Mouse (Mus musculus) cerebellum, adult 2 months (tissue): ENCODE measurements around the gene Spen. TPM values are rescaled to one million over a fixed set of nuclear protein-coding genes. Genes with fewer than 3 reads are reported as not detected.
A peak's percentile ranks its signal among the peaks of the same experiment; 100 is the strongest.

Experiments used
- DNase-seq, 2 experiments: peaks; one replicate each; pipeline ENCODE4 v3.0.0; 2021
- H3K27ac ChIP-seq: fragments of 200-500 bp; 2 replicates; pipeline ENCODE4 v1.5.1; 2012; ENCODE audit warnings: low read length, control low read depth, inconsistent platforms; ENCODE audit not compliant: insufficient read depth
- H3K27me3 ChIP-seq: fragments of 200-500 bp; 2 replicates; pipeline ENCODE4 v1.6.1; 2012; ENCODE audit warnings: inconsistent platforms, mild to moderate bottlenecking, low read length, moderate library complexity; ENCODE audit not compliant: control insufficient read depth, insufficient read depth
- H3K4me1 ChIP-seq: fragments of 200-500 bp; 2 replicates; pipeline ENCODE4 v1.6.1; 2011; ENCODE audit warnings: low read length; ENCODE audit not compliant: control insufficient read depth, insufficient read depth
- H3K4me3 ChIP-seq: fragments of 200-500 bp; replicated peaks from 2 replicates; pipeline ENCODE3; 2011; ENCODE audit warnings: mild to moderate bottlenecking, low read depth, low read length, control low read depth; ENCODE audit not compliant: insufficient read depth
- CTCF ChIP-seq: fragments of 200-500 bp; IDR thresholded peaks from 2 replicates; pipeline ENCODE4 v1.5.1; 2011; ENCODE audit warnings: low read depth, mild to moderate bottlenecking, control low read depth, low read length, moderate library complexity, borderline replicate concordance; ENCODE audit not compliant: insufficient read depth
- POLR2A ChIP-seq: fragments of 200-500 bp; IDR thresholded peaks from 2 replicates; pipeline ENCODE4 v1.6.1; 2011; ENCODE audit warnings: low read length, control low read depth, borderline replicate concordance; ENCODE audit not compliant: insufficient read depth
- WGBS: fragments of 180-500 bp; shearing (Covaris S2); methylation state at CpG from one replicate; pipeline ENCODE4 v1.1.7; 2018; 5-methylcytosine and 5-hydroxymethylcytosine counted together
- polyA plus RNA-seq: library from polyadenylated mRNA; depleted of rRNA; stranded (reverse); fragments of >200 nt; gene quantifications from 2 replicates; pipeline ENCODE4 v1.2.3, GENCODE M21; 2012

The Spen gene
- polyA plus RNA-seq, 1 experiment = 16.6 TPM

- Histone ChIP-seq H3K27me3 (no peaks in the 10 kb centered on the region), H3K4me1 (peaks cover 3% of the 10 kb centered on the region), H3K4me3 (no peak overlapping the region), H3K27ac (no peak overlapping the region)
- no peak for DNase-seq
- WGBS = 32% methylated on average over 6 of the region's 6 CpGs
- TF ChIP-seq CTCF = no peak
- no peak for TF ChIP-seq POLR2A
These were observed 13.7 kb downstream of the Spen start for GRCm38 (mm10) chr4:141524658-141525057.

GRCm38 (mm10) chr4:141523128-141523527 lies 15.3 kb downstream of the Spen start:
- H3K4me3 ChIP-seq = no peak overlapping the region
- peaks cover 5% of the 10 kb centered on the region for H3K4me1 ChIP-seq
- H3K27ac ChIP-seq = no peak overlapping the region
- no peak for TF ChIP-seq POLR2A
- DNase-seq = no peak
- 59% methylated on average over 11 of the region's 11 CpGs for WGBS
- no peaks in the 10 kb centered on the region for H3K27me3 ChIP-seq

GRCm38 (mm10) chr4:141518386-141518785 lies 20.0 kb downstream of the Spen start:
- H3K27ac ChIP-seq = no peak overlapping the region

GRCm38 (mm10) chr4:141514179-141514641 lies 24.2 kb downstream of the Spen start:
- WGBS = 38% methylated on average over 12 of the region's 12 CpGs
- H3K27me3 ChIP-seq = no peaks in the 10 kb centered on the region
- H3K4me1 ChIP-seq = peaks cover 21% of the 10 kb centered on the region
- no peak overlapping the region for H3K4me3 ChIP-seq
- TF ChIP-seq POLR2A = no peak
- no peak for TF ChIP-seq CTCF
- DNase-seq = no peak
- H3K27ac ChIP-seq = no peak overlapping the region

More at GRCm38 (mm10) chr4:141518386-141518785, 20.0 kb downstream of the Spen start:
- Histone ChIP-seq H3K4me1 (peaks cover 12% of the 10 kb centered on the region), H3K27me3 (no peaks in the 10 kb centered on the region), H3K4me3 (no peak overlapping the region)
- 14% methylated on average over 3 of the region's 3 CpGs for WGBS
- TF ChIP-seq CTCF (no peak), POLR2A (no peak)
- no peak for DNase-seq

DNA sequence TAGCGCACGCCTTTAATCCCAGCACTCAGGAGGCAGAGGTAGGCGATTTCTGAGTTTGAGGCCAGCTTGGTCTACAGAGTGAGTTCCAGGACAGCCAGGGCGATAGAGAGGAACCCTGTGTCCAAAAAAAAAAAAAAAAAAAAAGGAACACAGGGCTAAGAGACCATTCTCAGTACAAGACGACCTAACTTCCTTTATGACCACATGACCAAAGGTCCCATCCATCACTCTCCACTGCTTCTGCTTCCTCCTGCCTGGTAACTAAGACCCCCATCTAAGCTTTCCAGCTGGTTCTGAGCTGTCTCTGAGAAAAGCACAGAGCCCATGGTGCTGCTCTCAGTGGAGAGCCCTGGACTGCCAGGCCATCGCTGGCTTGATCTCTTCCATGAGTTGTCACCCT lies 26.3 kb downstream of the Spen start:
- TF ChIP-seq POLR2A (no peak), CTCF (no peak)
- Histone ChIP-seq H3K4me3 (no peak overlapping the region), H3K27me3 (no peaks in the 10 kb centered on the region), H3K4me1 (peaks cover 16% of the 10 kb centered on the region), H3K27ac (no peak overlapping the region)
- 56% methylated on average over 6 of the region's 6 CpGs for WGBS
- DNase-seq = no peak

GRCm38 (mm10) chr4:141510457-141510856 lies 27.9 kb downstream of the Spen start:
- Histone ChIP-seq H3K4me1 (peaks cover 21% of the 10 kb centered on the region), H3K27ac (no peak overlapping the region), H3K4me3 (no peak overlapping the region), H3K27me3 (no peaks in the 10 kb centered on the region)
- no peak for TF ChIP-seq POLR2A
- no peak for TF ChIP-seq CTCF
- DNase-seq = no peak
- WGBS = 60% methylated on average over 13 of the region's 13 CpGs

DNA sequence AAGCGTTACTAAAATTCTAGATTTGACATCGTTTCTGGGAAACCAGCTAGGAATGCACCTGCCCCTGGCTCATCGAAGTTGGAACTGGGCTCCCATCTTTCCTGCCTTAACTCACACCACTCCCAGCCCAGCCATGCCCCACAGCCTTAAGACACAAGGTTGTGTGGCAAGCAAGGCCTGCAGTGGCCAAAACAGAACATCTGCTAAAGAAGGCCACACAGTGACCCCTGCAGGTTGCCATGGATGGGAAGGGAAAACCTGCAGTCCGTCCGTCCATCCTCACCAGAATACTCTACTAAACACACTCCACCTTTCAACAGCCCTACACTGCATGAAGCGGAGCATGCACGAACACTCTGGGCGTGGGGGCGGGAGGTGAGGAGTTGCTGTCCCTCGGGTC lies 31.5 kb downstream of the Spen start:
- no peaks in the 10 kb centered on the region for H3K27me3 ChIP-seq
- no peak for DNase-seq
- peak overlapping the region; percentile 5; the same call in 1 of the 2 replicates for H3K27ac ChIP-seq
- H3K4me3 ChIP-seq = no peak overlapping the region
- TF ChIP-seq CTCF (peak; percentile 38; the same call in 1 of the 2 replicates), POLR2A (no peak)
- peaks cover 17% of the 10 kb centered on the region for H3K4me1 ChIP-seq
- WGBS = 38% methylated on average over 10 of the region's 10 CpGs

DNA sequence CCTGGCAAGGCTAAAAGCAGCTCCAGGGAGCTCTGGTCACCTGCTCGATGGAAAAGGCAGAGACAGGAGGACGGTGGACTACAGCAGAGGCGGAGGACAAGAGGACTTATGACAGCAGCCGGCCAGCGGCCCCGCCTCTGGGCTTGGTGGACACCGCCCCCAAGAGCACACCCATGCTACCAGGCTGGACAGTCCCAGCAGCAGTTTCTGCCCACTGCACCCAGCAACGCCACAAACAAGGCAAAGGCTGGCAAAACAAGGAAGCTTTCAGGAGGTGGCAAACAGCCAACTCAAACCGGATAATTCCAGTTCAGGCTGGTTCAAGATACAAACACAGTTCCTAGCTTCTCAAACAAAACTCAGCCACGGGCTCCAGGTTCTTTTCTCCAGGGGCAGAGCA lies 32.0 kb downstream of the Spen start:
- Histone ChIP-seq H3K4me1 (peaks cover 20% of the 10 kb centered on the region), H3K27ac (peak overlapping the region; percentile 5; the same call in 1 of the 2 replicates), H3K4me3 (no peak overlapping the region), H3K27me3 (no peaks in the 10 kb centered on the region)
- WGBS = 3% methylated on average over 10 of the region's 10 CpGs
- DNase-seq = peak; percentile 65 to 74
- no peak for TF ChIP-seq CTCF
- no peak for TF ChIP-seq POLR2A
